Mouse (Mus musculus) liver, adult 2 months (tissue): ENCODE measurements around the gene Foxo1. TPM values are rescaled to one million over a fixed set of nuclear protein-coding genes. Genes with fewer than 3 reads are reported as not detected.

Experiments used
- DNase-seq: peaks from one replicate; pipeline ENCODE4 v3.0.0-alpha.2; 2011; ENCODE audit warnings: low read depth, low spot score; ENCODE audit errors: extremely low read depth
- H3K27ac ChIP-seq: fragments of 200-500 bp; replicated peaks from 2 replicates; pipeline ENCODE4 v1.5.1; 2012; ENCODE audit warnings: low read depth, mild to moderate bottlenecking, control low read depth, inconsistent platforms, low read length; ENCODE audit not compliant: insufficient read depth
- H3K27me3 ChIP-seq: fragments of 200-500 bp; 2 replicates; pipeline ENCODE4 v1.6.1; 2012; ENCODE audit warnings: mild to moderate bottlenecking, moderate library complexity, low read length, inconsistent platforms; ENCODE audit not compliant: control insufficient read depth, insufficient read depth
- H3K36me3 ChIP-seq: fragments of 200-500 bp; 2 replicates; pipeline ENCODE4 v1.6.1; 2012; ENCODE audit warnings: low read length, inconsistent platforms; ENCODE audit not compliant: control insufficient read depth, insufficient read depth
- H3K4me1 ChIP-seq: fragments of 200-500 bp; 2 replicates; pipeline ENCODE4 v1.6.1; 2011; ENCODE audit warnings: low read length; ENCODE audit not compliant: control insufficient read depth, insufficient read depth
- H3K4me3 ChIP-seq: fragments of 200-500 bp; 2 replicates; pipeline ENCODE4 v1.5.1; 2011; ENCODE audit warnings: low read depth, mild to moderate bottlenecking, control low read depth, low read length, moderate library complexity; ENCODE audit not compliant: insufficient read depth
- H3K79me2 ChIP-seq: fragments of 200-500 bp; 2 replicates; pipeline ENCODE4 v1.6.1; 2012; ENCODE audit warnings: inconsistent platforms, mild to moderate bottlenecking, low read length, moderate library complexity; ENCODE audit not compliant: control insufficient read depth, insufficient read depth
- H3K9ac ChIP-seq: fragments of 200-500 bp; 2 replicates; pipeline ENCODE4 v1.6.1; 2012; ENCODE audit warnings: low read depth, mild to moderate bottlenecking, control low read depth, inconsistent platforms, low read length
- CTCF ChIP-seq: fragments of 200-500 bp; IDR thresholded peaks from 2 replicates; pipeline ENCODE4 v1.5.1; 2011; ENCODE audit warnings: low read depth, low read length, control low read depth
- POLR2A ChIP-seq: fragments of 200-500 bp; IDR thresholded peaks from 2 replicates; pipeline ENCODE4 v1.6.1; 2011; ENCODE audit warnings: low read length, control low read depth; ENCODE audit not compliant: insufficient read depth; ENCODE audit errors: extremely low read depth
- WGBS: fragments of 180-500 bp; shearing (Covaris S2); methylation state at CpG from one replicate; pipeline ENCODE4 v1.1.7; 2018; 5-methylcytosine and 5-hydroxymethylcytosine counted together
- polyA plus RNA-seq: library from polyadenylated mRNA; depleted of rRNA; stranded (reverse); fragments of >200 nt; gene quantifications from 2 replicates; pipeline ENCODE4 v1.2.3, GENCODE M21; 2012; rRNA removed
- total RNA-seq: library from RNA; depleted of rRNA; stranded (reverse); fragments of >200 nt; gene quantifications from 2 replicates; pipeline ENCODE4 v1.2.3, GENCODE M21; 2014; rRNA removed

Gene Foxo1
- total and polyA plus RNA-seq, 2 experiments = 5.8 to 6.5 TPM

DNA sequence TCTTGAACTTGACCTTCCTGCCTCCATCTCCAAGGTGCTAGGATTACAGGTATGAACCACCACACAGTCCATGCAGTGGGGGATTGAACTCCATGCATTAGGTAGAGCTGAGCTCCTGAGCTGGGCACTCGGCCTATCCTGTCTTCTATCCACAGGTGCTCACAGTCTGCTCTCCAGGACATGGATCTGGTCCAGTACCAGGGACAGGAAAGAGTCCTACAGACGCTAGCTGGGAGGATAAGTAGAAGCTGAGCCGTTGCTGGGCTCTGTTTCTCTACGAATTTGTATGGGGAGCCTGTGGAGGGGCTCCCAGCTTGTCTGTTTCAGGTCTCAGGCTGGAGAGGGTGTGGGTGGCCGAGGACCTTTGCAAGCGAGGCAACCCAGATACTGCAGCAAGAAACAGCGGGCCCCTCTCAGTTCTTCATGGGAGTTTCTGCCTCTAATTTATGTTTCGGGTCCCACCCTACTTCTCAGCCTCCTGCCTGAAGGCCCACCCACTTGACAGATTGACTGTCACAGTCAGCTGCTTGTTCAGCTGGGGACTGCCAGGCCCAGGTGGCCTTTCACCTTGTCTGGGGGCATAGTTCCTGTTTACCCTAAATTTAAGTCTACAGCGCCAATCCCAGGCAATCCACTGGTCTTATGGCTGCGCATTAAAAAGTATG lies 128.9 kb downstream of the Foxo1 start:
- H3K79me2 ChIP-seq = no peaks in the 10 kb centered on the region
- peak; percentile 17 for DNase-seq
- no peak overlapping the region for H3K27ac ChIP-seq
- WGBS = 62% methylated on average over 10 of the region's 10 CpGs
- H3K27me3 ChIP-seq = no peaks in the 10 kb centered on the region
- H3K4me1 ChIP-seq = peaks cover 9% of the 10 kb centered on the region
- H3K4me3 ChIP-seq = no peak overlapping the region
- H3K9ac ChIP-seq = no peak overlapping the region
- TF ChIP-seq CTCF (no peak), POLR2A (no peak)
- no peaks in the 10 kb centered on the region for H3K36me3 ChIP-seq

DNA sequence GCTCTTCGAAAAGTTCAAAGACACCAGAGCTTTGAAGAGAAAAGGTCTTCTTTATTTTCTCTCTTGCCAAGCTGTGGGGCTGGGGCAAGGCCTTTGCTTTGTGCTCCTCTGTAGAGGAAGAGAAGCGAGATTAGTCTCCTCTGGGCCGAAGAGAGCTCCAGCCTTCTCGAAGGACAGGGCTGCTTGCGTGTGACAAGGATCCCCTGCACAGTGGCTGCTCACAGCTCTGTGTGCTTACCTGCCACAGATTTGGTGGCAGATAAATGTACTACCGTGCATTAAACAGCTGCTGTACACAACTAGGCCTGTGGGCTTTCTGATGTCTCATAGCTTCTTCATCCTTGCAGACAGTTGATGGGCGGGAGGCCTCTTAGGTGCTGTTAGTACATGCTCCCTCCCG lies 129.8 kb downstream of the Foxo1 start:
- peaks cover 9% of the 10 kb centered on the region for H3K4me1 ChIP-seq

DNA sequence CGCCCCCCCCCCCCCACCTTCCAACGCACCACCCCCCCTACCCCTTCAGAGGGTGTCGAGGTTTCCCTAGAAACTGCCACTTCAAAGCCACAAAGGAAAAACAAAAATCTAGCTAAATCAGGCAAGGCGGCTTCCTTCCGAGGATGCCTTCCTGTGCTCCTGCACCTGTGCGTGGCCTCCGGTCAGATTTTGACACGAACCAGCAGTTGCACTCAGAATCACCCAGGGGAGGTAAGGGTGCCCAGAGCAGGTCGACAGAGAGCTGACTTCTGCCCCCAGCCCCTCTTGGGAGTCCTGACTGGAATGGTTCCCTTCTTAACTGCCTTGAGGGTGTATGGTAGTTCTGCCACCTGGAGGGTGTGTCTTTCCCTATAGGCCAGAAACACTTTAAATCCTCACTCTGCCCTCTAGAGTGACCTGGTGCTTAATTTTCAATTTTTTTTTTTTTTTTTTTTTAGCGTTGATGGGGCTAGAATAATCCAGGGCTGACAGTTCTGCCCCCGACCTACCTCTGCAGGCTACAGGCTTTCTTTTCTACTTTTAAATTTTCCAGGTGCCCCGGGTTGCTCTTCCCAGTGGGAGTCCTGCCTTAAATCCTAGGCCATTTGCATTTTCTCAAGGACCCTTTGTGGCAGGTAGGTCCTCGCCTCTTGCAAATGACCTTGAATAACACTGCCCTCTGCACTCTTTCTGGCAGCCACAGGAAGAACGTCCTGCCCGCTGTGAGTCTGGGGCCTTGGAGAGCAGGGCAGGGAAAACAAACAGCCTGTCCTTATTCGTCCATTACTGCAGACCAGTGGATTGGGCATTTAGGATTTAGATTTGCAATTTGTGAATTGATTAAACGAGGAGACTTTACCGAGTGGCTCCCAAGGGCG lies 132.4 kb downstream of the Foxo1 start:
- Histone ChIP-seq H3K36me3 (no peaks in the 10 kb centered on the region), H3K4me1 (peaks cover 7% of the 10 kb centered on the region), H3K79me2 (no peaks in the 10 kb centered on the region), H3K27me3 (no peaks in the 10 kb centered on the region), H3K27ac (peak overlapping the region; percentile 27), H3K4me3 (0 out of 2 replicates have a peak overlapping the region, but pooled peaks have one; percentile 27), H3K9ac (peak overlapping the region; percentile 58; the same call in 1 of the 2 replicates)
- peak; percentile 49 for DNase-seq
- WGBS = 42% methylated on average over 19 of the region's 19 CpGs
- TF ChIP-seq POLR2A = no peak
- TF ChIP-seq CTCF = no peak

More for the DNA sequence above, 129.8 kb downstream of the Foxo1 start:
- DNase-seq = no peak
- H3K27ac ChIP-seq = no peak overlapping the region
- H3K36me3 ChIP-seq = no peaks in the 10 kb centered on the region
- TF ChIP-seq CTCF (no peak), POLR2A (no peak)
- H3K79me2 ChIP-seq = no peaks in the 10 kb centered on the region
- no peak overlapping the region for H3K4me3 ChIP-seq
- 81% methylated on average over 8 of the region's 8 CpGs for WGBS
- H3K27me3 ChIP-seq = no peaks in the 10 kb centered on the region
- no peak overlapping the region for H3K9ac ChIP-seq

DNA sequence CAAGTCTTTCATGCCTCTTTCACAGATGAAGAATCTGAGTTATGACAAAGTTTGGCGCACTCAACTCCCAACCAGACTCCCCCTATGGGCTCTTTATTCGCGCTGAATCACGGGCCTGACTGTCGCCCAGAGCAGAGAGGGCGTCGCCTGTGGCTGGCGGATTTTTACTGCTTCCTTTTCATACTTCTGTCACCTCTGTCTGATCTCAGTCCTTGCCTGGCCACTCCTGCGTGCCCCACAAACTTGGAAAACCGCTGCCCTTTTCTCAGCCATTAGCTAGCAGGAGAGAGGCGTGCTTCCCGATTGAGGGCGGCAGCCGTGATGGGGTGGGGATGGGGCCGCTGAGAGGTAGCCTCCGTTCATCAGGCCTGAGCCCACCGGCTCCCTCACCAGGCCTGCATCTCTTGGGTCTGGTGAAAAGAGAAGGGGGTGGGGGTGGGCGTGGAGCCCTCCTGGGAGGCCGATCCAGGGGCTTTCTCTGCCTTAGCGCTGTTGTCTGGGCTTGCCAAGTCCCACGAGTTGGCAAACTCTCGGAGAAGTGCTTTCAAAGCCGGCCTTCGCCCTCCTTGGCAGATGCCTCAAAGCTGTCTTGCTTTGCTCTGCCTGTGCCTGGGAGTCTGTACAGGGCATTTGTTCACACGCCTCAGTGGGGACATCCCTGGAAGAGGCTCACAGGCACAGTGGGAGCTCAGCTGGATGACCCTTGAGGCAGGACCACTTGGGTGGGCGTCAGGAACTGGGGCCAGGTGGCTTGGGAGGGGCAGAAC lies 133.2 kb downstream of the Foxo1 start:
- H3K27me3 ChIP-seq = no peaks in the 10 kb centered on the region
- peak; percentile 58 for DNase-seq
- WGBS = 12% methylated on average over 26 of the region's 26 CpGs
- no peaks in the 10 kb centered on the region for H3K79me2 ChIP-seq
- peak overlapping the region; percentile 27 for H3K27ac ChIP-seq
- peaks cover 7% of the 10 kb centered on the region for H3K4me1 ChIP-seq
- H3K9ac ChIP-seq = peak overlapping the region; percentile 58
- H3K4me3 ChIP-seq = peak overlapping the region; percentile 27; the same call in 1 of the 2 replicates
- no peak for TF ChIP-seq POLR2A
- peak; percentile 25; the same call in 1 of the 2 replicates for TF ChIP-seq CTCF
- H3K36me3 ChIP-seq = no peaks in the 10 kb centered on the region

Other genes starting within 250 kb of the Foxo1 start
- 0.92 and 1.3 TPM in 2 replicates for gene Maml3, start 163.3 kb upstream of the Foxo1 start, total RNA-seq
- 0.34 and 0.64 TPM in 2 replicates for gene Maml3, start 163.3 kb upstream of the Foxo1 start, polyA plus RNA-seq